Mouse (Mus musculus): ENCODE results near the gene Timeless. TPM values are rescaled to one million over a fixed set of nuclear protein-coding genes. Genes with fewer than 3 reads are reported as not detected.

The Timeless gene
- total and polyA plus RNA-seq, 3 experiments, result 28.1 to 61.4 (median 46.7) TPM

GRCm38 (mm10) chr10:128225064-128225463, 6.8 kb upstream of the Timeless start:
- TF ChIP-seq GATA1 (IDR thresholded peaks at IDR 0.05; ENCODE audit: borderline replicate concordance, low read length) (no peak), GATA2 (IDR thresholded peaks at IDR 0.05; ENCODE audit: borderline replicate concordance, low read depth, low read length) (no peak), CTCF (IDR thresholded peaks at IDR 0.05; ENCODE audit: low read depth, low read length) (no peak), TAL1 (conservative IDR thresholded peaks at IDR 0.05; ENCODE audit: low read depth, low read length) (no peak), POLR2AphosphoS5 (IDR thresholded peaks at IDR 0.05; ENCODE audit: insufficient replicate concordance, low read depth, low read length) (no peak)
- H3K4me3 ChIP-seq (ENCODE audit: low read depth, low read length), result no peak overlapping the region
- H3K9me3 ChIP-seq (replicated peaks), result no peaks in the 10 kb centered on the region

GRCm38 (mm10) chr10:128225538-128225937, 6.3 kb upstream of the Timeless start, which contains the start of gene Mip:
Gene Mip, plus strand, starts transcription at chr10:128225838.
- H3K4me3 ChIP-seq (ENCODE audit: low read depth, low read length), result no peak within 1 kb of the TSS
- H3K27me3 ChIP-seq (ENCODE audit: insufficient read depth, low read length), result 0 out of 2 replicates have a peak, but pooled peaks cover 4% of the 10 kb centered on the region
- H3K4me1 ChIP-seq (ENCODE audit: insufficient read depth, low read depth, low read length), result peaks cover 58% of the 10 kb centered on the region
- H3K9me3 ChIP-seq (replicated peaks), result no peaks in the 10 kb centered on the region
- ATAC-seq (ENCODE audit: extremely low read depth, insufficient number of reproducible peaks, low FRiP score, poor library complexity, severe bottlenecking) (no peak), DNase-seq (ENCODE audit: low spot score) (no peak)
- H3K36me3 ChIP-seq (replicated peaks), result peaks cover 3% of the 10 kb centered on the region
- TF ChIP-seq TAL1 (conservative IDR thresholded peaks at IDR 0.05; ENCODE audit: low read depth, low read length), result no peak

More at GRCm38 (mm10) chr10:128225064-128225463, 6.8 kb upstream of the Timeless start:
- ATAC-seq (ENCODE audit: extremely low read depth, insufficient number of reproducible peaks, low FRiP score, poor library complexity, severe bottlenecking), result no peak
- Histone ChIP-seq H3K4me1 (ENCODE audit: insufficient read depth, low read depth, low read length) (peaks cover 57% of the 10 kb centered on the region), H3K27me3 (ENCODE audit: insufficient read depth, low read length) (0 out of 2 replicates have a peak, but pooled peaks cover 4% of the 10 kb centered on the region), H3K36me3 (replicated peaks) (peaks cover 1% of the 10 kb centered on the region)
- no peak for DNase-seq (ENCODE audit: low spot score)

GRCm38 (mm10) chr10:128227592-128227991, 4.3 kb upstream of the Timeless start:
- TF ChIP-seq CTCF (IDR thresholded peaks at IDR 0.05; ENCODE audit: low read depth, low read length), result no peak
- no peak for TF ChIP-seq GATA1 (IDR thresholded peaks at IDR 0.05; ENCODE audit: borderline replicate concordance, low read length)
- TF ChIP-seq TAL1 (conservative IDR thresholded peaks at IDR 0.05; ENCODE audit: low read depth, low read length), result no peak
- no peak for TF ChIP-seq GATA2 (IDR thresholded peaks at IDR 0.05; ENCODE audit: borderline replicate concordance, low read depth, low read length)
- no peak for TF ChIP-seq POLR2AphosphoS5 (IDR thresholded peaks at IDR 0.05; ENCODE audit: insufficient replicate concordance, low read depth, low read length)
- H3K4me3 ChIP-seq (ENCODE audit: low read depth, low read length), result no peak overlapping the region
- H3K27me3 ChIP-seq (ENCODE audit: insufficient read depth, low read length), result 0 out of 2 replicates have a peak, but pooled peaks cover 4% of the 10 kb centered on the region
- no peaks in the 10 kb centered on the region for H3K9me3 ChIP-seq (replicated peaks)
- peaks cover 60% of the 10 kb centered on the region for H3K4me1 ChIP-seq (ENCODE audit: insufficient read depth, low read depth, low read length)
- DNase-seq (ENCODE audit: low spot score) (no peak), ATAC-seq (ENCODE audit: extremely low read depth, insufficient number of reproducible peaks, low FRiP score, poor library complexity, severe bottlenecking) (no peak)
- H3K36me3 ChIP-seq (replicated peaks), result peaks cover 3% of the 10 kb centered on the region

- H3K27me3 ChIP-seq (ENCODE audit: insufficient read depth, low read length), result 0 out of 2 replicates have a peak, but pooled peaks cover 4% of the 10 kb centered on the region
- H3K4me3 ChIP-seq (ENCODE audit: low read depth, low read length), result no peak overlapping the region
- TF ChIP-seq CTCF (IDR thresholded peaks at IDR 0.05; ENCODE audit: low read depth, low read length) (no peak), POLR2AphosphoS5 (IDR thresholded peaks at IDR 0.05; ENCODE audit: insufficient replicate concordance, low read depth, low read length) (no peak), GATA2 (IDR thresholded peaks at IDR 0.05; ENCODE audit: borderline replicate concordance, low read depth, low read length) (no peak), TAL1 (conservative IDR thresholded peaks at IDR 0.05; ENCODE audit: low read depth, low read length) (no peak), GATA1 (IDR thresholded peaks at IDR 0.05; ENCODE audit: borderline replicate concordance, low read length) (no peak)
- no peaks in the 10 kb centered on the region for H3K9me3 ChIP-seq (replicated peaks)
- DNase-seq (ENCODE audit: low spot score), result no peak
- H3K4me1 ChIP-seq (ENCODE audit: insufficient read depth, low read depth, low read length), result peaks cover 63% of the 10 kb centered on the region
- H3K36me3 ChIP-seq (replicated peaks), result peaks cover 3% of the 10 kb centered on the region
- ATAC-seq (ENCODE audit: extremely low read depth, insufficient number of reproducible peaks, low FRiP score, poor library complexity, severe bottlenecking), result no peak
Observed at GRCm38 (mm10) chr10:128228009-128228408, 3.9 kb upstream of the Timeless start.

GRCm38 (mm10) chr10:128230582-128230981, 1.3 kb upstream of the Timeless start:
- TF ChIP-seq CTCF (IDR thresholded peaks at IDR 0.05; ENCODE audit: low read depth, low read length), result no peak
- TF ChIP-seq TAL1 (conservative IDR thresholded peaks at IDR 0.05; ENCODE audit: low read depth, low read length), result no peak
- TF ChIP-seq GATA2 (IDR thresholded peaks at IDR 0.05; ENCODE audit: borderline replicate concordance, low read depth, low read length), result no peak
- no peak for TF ChIP-seq POLR2AphosphoS5 (IDR thresholded peaks at IDR 0.05; ENCODE audit: insufficient replicate concordance, low read depth, low read length)
- no peak for TF ChIP-seq GATA1 (IDR thresholded peaks at IDR 0.05; ENCODE audit: borderline replicate concordance, low read length)
- Histone ChIP-seq H3K27me3 (ENCODE audit: insufficient read depth, low read length) (no peaks in the 10 kb centered on the region), H3K9me3 (replicated peaks) (no peaks in the 10 kb centered on the region), H3K36me3 (replicated peaks) (peaks cover 21% of the 10 kb centered on the region), H3K4me3 (ENCODE audit: low read depth, low read length) (peak overlapping the region; percentile 78; the same call in 1 of the 2 replicates), H3K4me1 (ENCODE audit: insufficient read depth, low read depth, low read length) (peaks cover 62% of the 10 kb centered on the region)
- no peak for DNase-seq (ENCODE audit: low spot score)
- ATAC-seq (ENCODE audit: extremely low read depth, insufficient number of reproducible peaks, low FRiP score, poor library complexity, severe bottlenecking), result no peak

GRCm38 (mm10) chr10:128231146-128231545, 719 bp upstream of the Timeless start:
- H3K4me1 ChIP-seq (ENCODE audit: insufficient read depth, low read depth, low read length), result peaks cover 60% of the 10 kb centered on the region
- peak overlapping the region; percentile 78 for H3K4me3 ChIP-seq (ENCODE audit: low read depth, low read length)
- no peaks in the 10 kb centered on the region for H3K27me3 ChIP-seq (ENCODE audit: insufficient read depth, low read length)
- TF ChIP-seq GATA2 (IDR thresholded peaks at IDR 0.05; ENCODE audit: borderline replicate concordance, low read depth, low read length) (no peak), CTCF (IDR thresholded peaks at IDR 0.05; ENCODE audit: low read depth, low read length) (no peak), TAL1 (conservative IDR thresholded peaks at IDR 0.05; ENCODE audit: low read depth, low read length) (no peak), POLR2AphosphoS5 (IDR thresholded peaks at IDR 0.05; ENCODE audit: insufficient replicate concordance, low read depth, low read length) (no peak), GATA1 (IDR thresholded peaks at IDR 0.05; ENCODE audit: borderline replicate concordance, low read length) (no peak)
- H3K9me3 ChIP-seq (replicated peaks), result no peaks in the 10 kb centered on the region
- ATAC-seq (ENCODE audit: extremely low read depth, insufficient number of reproducible peaks, low FRiP score, poor library complexity, severe bottlenecking) (no peak), DNase-seq (ENCODE audit: low spot score) (peak; percentile 25)
- peaks cover 27% of the 10 kb centered on the region for H3K36me3 ChIP-seq (replicated peaks)
